Mouse (Mus musculus): ENCODE data around the gene Ces1d. TPM values are rescaled to one million over a fixed set of nuclear protein-coding genes. Genes with fewer than 3 reads are reported as not detected.
"Not testable (repeated sequence)": the region's sequence is repeated elsewhere in the genome, so short reads cannot be mapped to it uniquely, and the experiment has no call there.

The Ces1d gene
- polyA plus RNA-seq, 1 experiment: not detected

- Histone ChIP-seq H3K4me3 (replicated peaks; ENCODE audit: insufficient read depth, low read depth, low read length) (no peak overlapping the region), H3K4me1 (ENCODE audit: control insufficient read depth, insufficient read depth, low read length) (no peaks in the 10 kb centered on the region), H3K27ac (ENCODE audit: insufficient read depth, low read length) (no peak overlapping the region), H3K27me3 (ENCODE audit: control insufficient read depth, insufficient read depth, low read length) (no peaks in the 10 kb centered on the region)
- TF ChIP-seq POLR2A (IDR thresholded peaks at IDR 0.05; ENCODE audit: borderline replicate concordance, insufficient read depth, low read length): no peak
- no peak for DNase-seq
- WGBS: 76% methylated on average over 11 of the region's 11 CpGs
These were observed 31.2 kb upstream of the Ces1d start for GRCm38 (mm10) chr8:93228673-93229370.

- not testable (repeated sequence) for DNase-seq; H3K4me1 ChIP-seq (ENCODE audit: control insufficient read depth, insufficient read depth, low read length); H3K4me3 ChIP-seq (replicated peaks; ENCODE audit: insufficient read depth, low read depth, low read length); H3K27me3 ChIP-seq (ENCODE audit: control insufficient read depth, insufficient read depth, low read length); H3K27ac ChIP-seq (ENCODE audit: insufficient read depth, low read length)
- WGBS: 84% methylated on average over 1 of the region's 1 CpGs
These were observed 28.8 kb upstream of the Ces1d start for GRCm38 (mm10) chr8:93226471-93226870.

GRCm38 (mm10) chr8:93221896-93222295, 24.3 kb upstream of the Ces1d start:
- WGBS: 51% methylated on average over 3 of the region's 3 CpGs
- no peak overlapping the region for H3K4me3 ChIP-seq (replicated peaks; ENCODE audit: insufficient read depth, low read depth, low read length)
- TF ChIP-seq CTCF (IDR thresholded peaks at IDR 0.05; ENCODE audit: borderline replicate concordance, insufficient read depth, low read depth, low read length) (no peak), POLR2A (IDR thresholded peaks at IDR 0.05; ENCODE audit: borderline replicate concordance, insufficient read depth, low read length) (no peak)
- no peak for DNase-seq
- no peaks in the 10 kb centered on the region for H3K27me3 ChIP-seq (ENCODE audit: control insufficient read depth, insufficient read depth, low read length)
- H3K27ac ChIP-seq (ENCODE audit: insufficient read depth, low read length): no peak overlapping the region
- H3K4me1 ChIP-seq (ENCODE audit: control insufficient read depth, insufficient read depth, low read length): no peaks in the 10 kb centered on the region

- no peak for DNase-seq
- no peaks in the 10 kb centered on the region for H3K27me3 ChIP-seq (ENCODE audit: control insufficient read depth, insufficient read depth, low read length)
- no peaks in the 10 kb centered on the region for H3K4me1 ChIP-seq (ENCODE audit: control insufficient read depth, insufficient read depth, low read length)
- no peak overlapping the region for H3K27ac ChIP-seq (ENCODE audit: insufficient read depth, low read length)
- H3K4me3 ChIP-seq (replicated peaks; ENCODE audit: insufficient read depth, low read depth, low read length): no peak overlapping the region
- 58% methylated on average over 4 of the region's 4 CpGs for WGBS
- TF ChIP-seq POLR2A (IDR thresholded peaks at IDR 0.05; ENCODE audit: borderline replicate concordance, insufficient read depth, low read length) (no peak), CTCF (IDR thresholded peaks at IDR 0.05; ENCODE audit: borderline replicate concordance, insufficient read depth, low read depth, low read length) (no peak)
These were observed 20.2 kb upstream of the Ces1d start for GRCm38 (mm10) chr8:93217867-93218266.

- TF ChIP-seq CTCF (IDR thresholded peaks at IDR 0.05; ENCODE audit: borderline replicate concordance, insufficient read depth, low read depth, low read length): no peak
- no peak for TF ChIP-seq POLR2A (IDR thresholded peaks at IDR 0.05; ENCODE audit: borderline replicate concordance, insufficient read depth, low read length)
- no peak for DNase-seq
- no peaks in the 10 kb centered on the region for H3K27me3 ChIP-seq (ENCODE audit: control insufficient read depth, insufficient read depth, low read length)
- no peak overlapping the region for H3K27ac ChIP-seq (ENCODE audit: insufficient read depth, low read length)
- H3K4me3 ChIP-seq (replicated peaks; ENCODE audit: insufficient read depth, low read depth, low read length): no peak overlapping the region
- no peaks in the 10 kb centered on the region for H3K4me1 ChIP-seq (ENCODE audit: control insufficient read depth, insufficient read depth, low read length)
- WGBS: 31% methylated on average over 1 of the region's 1 CpGs
These were observed 19.7 kb upstream of the Ces1d start for GRCm38 (mm10) chr8:93217375-93217774.

GRCm38 (mm10) chr8:93211091-93211490, 13.5 kb upstream of the Ces1d start:
- Histone ChIP-seq H3K4me3 (replicated peaks; ENCODE audit: insufficient read depth, low read depth, low read length) (no peak overlapping the region), H3K27ac (ENCODE audit: insufficient read depth, low read length) (no peak overlapping the region), H3K27me3 (ENCODE audit: control insufficient read depth, insufficient read depth, low read length) (no peaks in the 10 kb centered on the region), H3K4me1 (ENCODE audit: control insufficient read depth, insufficient read depth, low read length) (no peaks in the 10 kb centered on the region)
- DNase-seq: no peak
- TF ChIP-seq CTCF (IDR thresholded peaks at IDR 0.05; ENCODE audit: borderline replicate concordance, insufficient read depth, low read depth, low read length) (no peak), POLR2A (IDR thresholded peaks at IDR 0.05; ENCODE audit: borderline replicate concordance, insufficient read depth, low read length) (no peak)

- 4% methylated on average over 7 of the region's 7 CpGs for WGBS
- H3K4me1 ChIP-seq (ENCODE audit: control insufficient read depth, insufficient read depth, low read length); DNase-seq; H3K27ac ChIP-seq (ENCODE audit: insufficient read depth, low read length); H3K4me3 ChIP-seq (replicated peaks; ENCODE audit: insufficient read depth, low read depth, low read length); H3K27me3 ChIP-seq (ENCODE audit: control insufficient read depth, insufficient read depth, low read length): not testable (repeated sequence)
These were observed 1.5 kb upstream of the Ces1d start for GRCm38 (mm10) chr8:93199146-93199545.

GRCm38 (mm10) chr8:93196436-93196835, 1.2 kb downstream of the Ces1d start:
- TF ChIP-seq CTCF (IDR thresholded peaks at IDR 0.05; ENCODE audit: borderline replicate concordance, insufficient read depth, low read depth, low read length) (no peak), POLR2A (IDR thresholded peaks at IDR 0.05; ENCODE audit: borderline replicate concordance, insufficient read depth, low read length) (no peak)
- no peak for DNase-seq
- H3K4me3 ChIP-seq (replicated peaks; ENCODE audit: insufficient read depth, low read depth, low read length): no peak overlapping the region
- no peaks in the 10 kb centered on the region for H3K4me1 ChIP-seq (ENCODE audit: control insufficient read depth, insufficient read depth, low read length)
- no peaks in the 10 kb centered on the region for H3K27me3 ChIP-seq (ENCODE audit: control insufficient read depth, insufficient read depth, low read length)
- 94% methylated on average over 5 of the region's 5 CpGs for WGBS
- H3K27ac ChIP-seq (ENCODE audit: insufficient read depth, low read length): no peak overlapping the region

Data from cerebellum, adult 2 months (tissue).